Mouse (Mus musculus) forebrain, embryonic 16.5 days (tissue): ENCODE data around the gene Mcl1. TPM values are rescaled to one million over a fixed set of nuclear protein-coding genes. Genes with fewer than 3 reads are reported as not detected.
A peak's percentile ranks its signal among the peaks of the same experiment; 100 is the strongest.
"Not testable (repeated sequence)": the region's sequence is repeated elsewhere in the genome, so short reads cannot be mapped to it uniquely, and the experiment has no call there.

Experiments
- ATAC-seq: fragments of 200-750 bp; cut with Nextera tagmentation; 2 replicates; pipeline ENCODE4 v1.8.0; 2017; ENCODE audit warnings: mild to moderate bottlenecking, moderate library complexity
- H3K27ac ChIP-seq: fragments of 300-500 bp; sonication (generic); 2 replicates; pipeline ENCODE4 v1.5.1; 2014; ENCODE audit warnings: low read length, control low read depth
- H3K27me3 ChIP-seq: fragments of 300-500 bp; sonication (generic); replicated peaks from 2 replicates; pipeline ENCODE4 v1.6.1; 2014; ENCODE audit warnings: low read length; ENCODE audit not compliant: control insufficient read depth, insufficient read depth
- H3K36me3 ChIP-seq: fragments of 300-500 bp; sonication (generic); 2 replicates; pipeline ENCODE4 v1.6.1; 2014; ENCODE audit not compliant: control insufficient read depth, insufficient read depth
- H3K4me1 ChIP-seq: fragments of 300-500 bp; sonication (generic); replicated peaks from 2 replicates; pipeline ENCODE4 v1.6.1; 2014; ENCODE audit warnings: low read length; ENCODE audit not compliant: control insufficient read depth, insufficient read depth
- H3K4me2 ChIP-seq: fragments of 300-500 bp; sonication (generic); 2 replicates; pipeline ENCODE4 v1.6.1; 2014; ENCODE audit warnings: mild to moderate bottlenecking, low read length, control low read depth
- H3K4me3 ChIP-seq: fragments of 300-500 bp; sonication (generic); replicated peaks from 2 replicates; pipeline ENCODE4 v1.5.1; 2014; ENCODE audit warnings: mild to moderate bottlenecking, low read length, control low read depth
- H3K9ac ChIP-seq: fragments of 300-500 bp; sonication (generic); replicated peaks from 2 replicates; pipeline ENCODE4 v1.6.1; 2014; ENCODE audit warnings: low read depth, low read length, control low read depth
- H3K9me3 ChIP-seq: fragments of 300-500 bp; sonication (generic); 2 replicates; pipeline ENCODE4 v1.6.1; 2016; ENCODE audit warnings: low read length; ENCODE audit not compliant: control insufficient read depth
- WGBS: fragments of 180-500 bp; shearing (Covaris S2); extraction: QIAGEN DNeasy Blood & Tissue Kit; methylation state at CpG from one replicate; pipeline ENCODE4 v1.1.7; 2014; 5-methylcytosine and 5-hydroxymethylcytosine counted together
- polyA plus RNA-seq: library from polyadenylated mRNA; unstranded; fragments of >200 nt; fragmentation: Nextera tagmentation; extraction: Ambion mirVana; gene quantifications from 2 replicates; pipeline ENCODE4 v1.2.1, GENCODE M21; 2015

Gene Mcl1
- polyA plus RNA-seq, 1 experiment from 2014 or later = 43.4 TPM

DNA sequence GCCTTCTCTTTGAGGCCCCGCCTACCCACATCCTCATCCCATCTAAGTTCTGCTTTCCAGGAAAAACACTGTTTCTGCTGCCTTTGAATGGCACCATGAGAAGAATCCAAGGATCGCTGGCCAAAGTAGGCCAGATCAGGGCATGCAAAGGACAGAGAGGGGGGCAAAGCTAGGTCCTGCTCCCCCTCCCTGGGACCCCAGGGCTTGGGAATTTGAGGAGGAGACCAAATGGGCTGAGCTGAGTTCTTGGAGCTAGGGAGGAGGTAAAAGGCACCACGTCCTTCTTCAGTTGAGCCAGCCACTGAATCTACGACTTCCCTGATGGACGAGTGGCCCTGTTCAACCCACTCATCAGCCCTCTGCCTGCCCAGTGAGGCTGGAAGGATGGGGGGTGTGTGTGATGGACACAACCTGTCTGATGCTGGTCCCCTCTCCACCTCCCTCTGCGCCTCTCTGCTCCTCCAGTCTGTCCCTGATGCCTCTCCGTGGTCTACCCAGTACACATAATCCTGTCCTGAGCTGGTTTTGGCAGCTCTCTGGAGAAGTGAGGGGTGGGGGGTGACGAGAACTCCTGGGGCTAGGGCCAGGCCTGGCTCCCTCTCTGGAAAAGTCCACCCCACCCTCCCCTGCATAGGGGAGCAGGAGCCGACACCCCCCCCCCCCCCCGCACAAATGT, 28.0 kb downstream of the Mcl1 start:
- Histone ChIP-seq H3K36me3 (no peaks in the 10 kb centered on the region), H3K4me3 (no peak overlapping the region), H3K27me3 (no peaks in the 10 kb centered on the region), H3K4me2 (no peak overlapping the region), H3K9me3 (no peaks in the 10 kb centered on the region), H3K4me1 (peaks cover 11% of the 10 kb centered on the region), H3K27ac (no peak overlapping the region), H3K9ac (no peak overlapping the region)
- ATAC-seq = no peak
- 48% methylated on average over 9 of the region's 10 CpGs for WGBS

DNA sequence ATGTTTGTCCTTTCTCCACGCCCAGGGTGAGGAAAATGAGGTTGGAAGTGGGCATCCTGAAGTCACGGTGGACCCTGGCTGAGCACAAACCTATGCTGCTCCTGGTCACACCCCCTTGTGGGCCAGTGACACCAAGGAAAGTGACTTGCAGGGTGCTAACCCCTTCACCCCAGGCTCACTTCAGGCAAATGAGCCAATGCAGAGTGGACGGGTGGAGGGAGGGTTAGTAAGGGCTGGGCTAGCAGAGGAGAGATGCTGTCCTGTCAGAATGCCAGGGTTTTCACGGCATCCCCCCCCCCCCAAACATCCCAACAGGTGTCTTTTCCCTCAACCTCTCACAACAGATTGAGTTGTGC, 28.6 kb downstream of the Mcl1 start:
- 24% methylated on average over 4 of the region's 4 CpGs for WGBS
- Histone ChIP-seq H3K9ac (peak overlapping the region; percentile 33; the same call in 1 of the 2 replicates), H3K27ac (no peak overlapping the region), H3K9me3 (no peaks in the 10 kb centered on the region), H3K27me3 (no peaks in the 10 kb centered on the region), H3K4me2 (peak overlapping the region; percentile 65), H3K4me3 (peak overlapping the region; percentile 35), H3K4me1 (peaks cover 11% of the 10 kb centered on the region), H3K36me3 (no peaks in the 10 kb centered on the region)
- no peak; the same call in 1 of the 2 replicates for ATAC-seq

DNA sequence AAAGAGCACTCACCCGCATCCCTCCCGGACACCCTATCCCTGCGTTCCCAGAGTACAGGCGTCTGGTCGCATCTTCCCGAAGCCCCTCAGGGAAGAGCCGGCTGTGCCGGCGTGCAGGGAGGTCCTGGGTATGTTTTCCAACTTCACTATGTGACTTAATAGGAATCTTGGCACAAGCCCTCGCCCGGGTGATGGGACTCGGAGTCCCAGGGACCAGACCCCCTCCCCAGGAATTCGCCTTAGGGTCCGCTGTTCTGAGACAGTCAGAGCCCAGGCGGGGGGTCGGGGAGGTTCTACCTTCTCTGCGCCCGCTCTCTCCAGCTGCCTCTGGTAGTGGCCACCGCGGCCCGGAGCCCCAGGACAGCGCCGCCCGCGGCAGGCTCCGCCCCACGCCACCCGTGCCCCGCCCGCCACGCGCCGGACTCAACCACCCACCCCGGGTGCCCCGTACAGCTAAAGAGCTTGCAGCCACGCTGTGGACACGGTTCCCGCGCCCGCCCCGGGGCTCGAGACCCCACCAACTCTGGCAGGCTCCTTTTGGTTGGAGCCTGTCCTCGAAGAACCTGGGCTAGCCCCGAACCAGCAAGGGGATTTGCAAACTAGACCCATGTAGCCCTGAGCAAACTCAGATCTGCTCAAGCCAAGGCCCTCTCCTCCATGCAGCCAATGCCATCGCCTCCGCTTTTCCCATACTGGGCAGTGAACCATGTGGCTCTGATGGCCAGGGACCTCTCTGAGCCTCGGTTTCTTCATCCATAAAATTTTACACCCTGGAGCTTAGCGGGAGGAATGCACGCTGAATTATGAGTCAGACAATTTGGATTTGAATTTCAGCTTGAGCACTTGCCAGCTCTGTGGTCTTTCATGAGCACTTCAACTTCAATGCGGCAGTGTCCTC, 29.2 kb downstream of the Mcl1 start, which contains the start of gene Adamtsl4:
Gene Adamtsl4, minus strand, starts transcription at position 394 of the 898 bp plus-strand sequence.
- H3K4me2 ChIP-seq = peak within 1 kb of the TSS; percentile 65
- no peaks in the 10 kb centered on the region for H3K9me3 ChIP-seq
- no peak within 1 kb of the TSS for H3K27ac ChIP-seq
- H3K36me3 ChIP-seq = no peaks in the 10 kb centered on the region
- peaks cover 11% of the 10 kb centered on the region for H3K4me1 ChIP-seq
- ATAC-seq = peak; percentile 65
- 6% methylated on average over 50 of the region's 50 CpGs for WGBS
- peak within 1 kb of the TSS; percentile 35 for H3K4me3 ChIP-seq
- peak within 1 kb of the TSS; percentile 33; the same call in 1 of the 2 replicates for H3K9ac ChIP-seq
- H3K27me3 ChIP-seq = no peaks in the 10 kb centered on the region

DNA sequence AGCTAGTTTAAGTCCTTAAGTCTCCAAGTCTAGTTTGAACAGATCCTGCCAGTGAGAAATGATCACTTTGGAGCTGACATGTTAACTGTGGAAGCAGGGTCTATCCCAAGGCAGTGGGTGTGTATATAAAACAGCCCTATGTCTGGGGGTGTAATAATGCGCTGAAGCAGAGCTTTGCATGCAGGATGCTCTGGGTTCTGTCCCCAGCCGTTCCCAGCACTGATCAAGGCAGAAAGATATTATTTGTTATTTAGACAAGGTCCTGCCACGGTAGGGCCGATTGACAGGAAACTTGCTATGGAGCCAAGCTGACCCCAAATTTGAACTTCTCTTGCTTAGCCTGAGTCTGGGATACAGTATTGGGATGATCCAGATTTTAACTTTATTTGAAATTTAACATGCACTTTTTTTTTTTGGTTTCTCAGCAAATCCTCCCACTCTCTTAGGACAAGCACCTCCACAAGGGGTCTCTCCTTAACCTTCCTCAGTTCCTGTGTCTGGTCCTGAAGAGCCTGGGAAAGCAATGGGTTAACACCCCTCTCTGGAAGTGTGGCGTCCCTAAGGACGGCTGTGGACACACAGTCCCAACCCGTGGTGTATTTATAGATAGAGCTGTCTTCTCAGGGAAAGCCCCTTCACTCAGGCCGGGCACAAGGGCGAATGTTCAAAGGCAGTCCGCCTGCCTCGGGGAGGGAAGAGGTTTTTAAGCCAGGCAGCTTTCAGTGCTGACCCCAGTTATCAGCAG, 30.8 kb downstream of the Mcl1 start:
- Histone ChIP-seq H3K9ac (no peak overlapping the region), H3K27ac (no peak overlapping the region), H3K4me2 (no peak overlapping the region), H3K27me3 (no peaks in the 10 kb centered on the region), H3K4me3 (no peak overlapping the region), H3K36me3 (no peaks in the 10 kb centered on the region), H3K4me1 (peaks cover 11% of the 10 kb centered on the region), H3K9me3 (no peaks in the 10 kb centered on the region)
- 42% methylated on average over 11 of the region's 11 CpGs for WGBS
- ATAC-seq = no peak

DNA sequence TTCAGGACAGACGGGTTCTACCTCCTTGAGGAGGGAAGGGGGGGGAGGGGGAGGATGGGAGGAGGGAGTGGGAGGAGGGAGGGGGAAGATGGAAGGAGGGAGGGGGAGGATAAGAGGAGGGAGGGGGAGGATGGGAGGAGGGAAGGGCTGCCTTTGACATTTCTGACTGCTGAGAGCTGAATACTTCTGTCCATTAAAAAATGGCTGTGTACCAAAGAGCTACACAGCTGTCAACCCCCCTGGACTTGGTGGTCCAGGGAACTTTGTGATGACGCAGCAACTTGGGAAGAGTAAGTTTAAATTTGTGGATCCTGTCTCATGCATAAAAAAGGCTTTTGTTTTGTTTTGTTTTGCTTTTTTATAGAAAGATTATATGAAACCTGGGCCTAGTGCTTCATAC, 31.4 kb downstream of the Mcl1 start:
- no peak overlapping the region for H3K4me3 ChIP-seq
- H3K9ac ChIP-seq = no peak overlapping the region
- WGBS = 53% methylated on average over 2 of the region's 2 CpGs
- H3K9me3 ChIP-seq = no peaks in the 10 kb centered on the region
- H3K27me3 ChIP-seq = no peaks in the 10 kb centered on the region
- no peak overlapping the region for H3K4me2 ChIP-seq
- no peak for ATAC-seq
- no peak overlapping the region for H3K27ac ChIP-seq
- H3K4me1 ChIP-seq = peaks cover 11% of the 10 kb centered on the region
- H3K36me3 ChIP-seq = no peaks in the 10 kb centered on the region

DNA sequence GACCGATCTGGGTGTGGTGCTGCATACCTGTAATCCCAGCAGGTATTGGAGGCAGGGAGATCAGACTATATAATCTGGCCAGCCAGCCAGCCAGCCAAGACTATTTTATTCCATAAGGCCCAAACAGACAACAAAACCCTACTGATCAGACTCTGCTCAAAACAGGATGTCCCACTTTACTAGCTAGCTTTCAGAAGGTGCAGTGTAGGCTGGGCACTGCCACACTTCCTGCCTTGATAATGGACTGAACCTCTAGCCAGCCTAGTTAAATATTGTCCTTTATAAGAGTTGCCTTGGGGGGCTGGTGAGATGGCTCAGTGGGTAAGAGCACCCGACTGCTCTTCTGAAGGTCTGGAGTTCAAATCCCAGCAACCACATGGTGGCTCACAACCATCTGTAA, 32.0 kb downstream of the Mcl1 start:
- H3K9me3 ChIP-seq, ATAC-seq, H3K4me3 ChIP-seq, H3K4me2 ChIP-seq, H3K27me3 ChIP-seq, H3K9ac ChIP-seq, H3K36me3 ChIP-seq, H3K27ac ChIP-seq: not testable (repeated sequence)
- H3K4me1 ChIP-seq = peaks cover 11% of the 10 kb centered on the region
- 95% methylated on average over 2 of the region's 2 CpGs for WGBS

DNA sequence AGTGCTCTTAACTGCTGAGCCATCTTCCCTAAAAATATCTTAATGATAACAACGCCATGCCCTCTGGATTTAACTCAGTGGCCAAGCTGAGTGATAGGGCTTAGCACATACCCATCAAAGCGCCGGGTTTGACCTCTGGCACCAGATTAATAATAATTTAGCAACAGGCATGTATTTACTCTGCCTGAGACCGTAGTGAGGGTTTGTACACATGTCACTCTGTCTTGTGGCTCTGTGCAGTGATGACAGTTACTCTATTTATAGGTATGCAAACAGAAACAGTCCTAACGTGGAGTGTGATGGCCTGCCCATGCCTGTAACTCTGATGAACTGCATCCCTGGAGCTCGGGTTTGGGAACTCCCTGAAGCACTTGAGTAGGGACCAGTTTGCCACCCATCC, 34.1 kb downstream of the Mcl1 start:
- Histone ChIP-seq H3K36me3 (no peaks in the 10 kb centered on the region), H3K9ac (no peak overlapping the region), H3K4me3 (no peak overlapping the region), H3K9me3 (no peaks in the 10 kb centered on the region), H3K4me1 (peaks cover 3% of the 10 kb centered on the region), H3K4me2 (no peak overlapping the region), H3K27me3 (no peaks in the 10 kb centered on the region), H3K27ac (no peak overlapping the region)
- no peak for ATAC-seq
- 83% methylated on average over 6 of the region's 6 CpGs for whole genome bisulfite sequencing

DNA sequence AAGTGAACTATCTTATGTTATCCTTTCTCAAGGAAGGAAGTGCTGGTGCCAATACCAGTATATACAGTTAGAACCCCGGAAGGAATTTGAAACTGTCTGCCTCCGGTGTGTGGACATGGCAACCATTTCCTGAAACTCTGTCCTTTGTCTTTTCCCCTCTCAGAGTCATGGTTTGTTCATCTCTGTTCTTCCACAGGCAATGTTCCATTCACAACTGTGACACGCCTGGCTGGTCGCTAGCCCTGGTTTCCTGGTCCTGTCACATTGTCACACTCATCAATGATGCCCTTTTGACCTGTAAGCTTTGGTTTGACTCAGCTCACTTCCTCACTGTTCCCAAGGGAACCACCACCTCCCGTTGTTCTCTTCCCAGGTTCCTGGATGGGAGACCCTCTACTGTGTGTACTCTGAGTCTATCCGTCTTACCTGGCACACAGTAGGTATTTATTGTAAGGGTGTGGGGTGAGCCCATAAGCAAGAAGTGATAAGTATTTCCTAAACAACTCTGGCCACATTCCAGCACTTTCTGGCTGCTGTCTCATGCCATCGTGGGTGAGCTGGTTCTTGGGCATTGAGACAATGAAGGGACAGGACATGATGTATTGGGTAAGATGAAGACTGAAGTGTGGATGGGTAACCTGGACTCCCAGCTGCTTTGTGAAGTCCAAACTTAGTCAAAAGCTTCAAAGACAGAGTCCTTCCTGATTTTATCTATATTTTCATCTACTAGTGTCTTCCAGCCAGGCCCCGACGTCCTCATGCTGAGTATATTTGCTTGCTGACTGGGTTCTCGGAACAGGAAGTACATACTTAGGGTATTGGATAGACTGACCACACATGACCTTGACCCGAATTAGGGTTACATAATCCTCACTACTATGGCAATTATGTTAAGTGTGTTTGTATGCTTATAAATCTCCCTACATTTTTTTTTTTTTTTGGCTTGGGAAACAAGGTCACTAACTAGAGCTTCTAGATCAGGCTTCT, 35.5 kb downstream of the Mcl1 start:
- no peaks in the 10 kb centered on the region for H3K27me3 ChIP-seq
- no peak for ATAC-seq
- H3K36me3 ChIP-seq = no peaks in the 10 kb centered on the region
- no peak overlapping the region for H3K4me3 ChIP-seq
- no peak overlapping the region for H3K9ac ChIP-seq
- H3K9me3 ChIP-seq = no peaks in the 10 kb centered on the region
- no peak overlapping the region for H3K27ac ChIP-seq
- 80% methylated on average over 11 of the region's 11 CpGs for WGBS
- H3K4me1 ChIP-seq = no peaks in the 10 kb centered on the region
- H3K4me2 ChIP-seq = no peak overlapping the region
